Mouse (Mus musculus) yolk sac, embryonic 10.5 days (tissue): ENCODE results near the gene Iqcc.

ENCODE experiments used
- DNase-seq: peaks from one replicate; pipeline ENCODE4 v3.0.0-alpha.2; 2017; ENCODE audit warnings: low spot score

The Iqcc gene

DNA sequence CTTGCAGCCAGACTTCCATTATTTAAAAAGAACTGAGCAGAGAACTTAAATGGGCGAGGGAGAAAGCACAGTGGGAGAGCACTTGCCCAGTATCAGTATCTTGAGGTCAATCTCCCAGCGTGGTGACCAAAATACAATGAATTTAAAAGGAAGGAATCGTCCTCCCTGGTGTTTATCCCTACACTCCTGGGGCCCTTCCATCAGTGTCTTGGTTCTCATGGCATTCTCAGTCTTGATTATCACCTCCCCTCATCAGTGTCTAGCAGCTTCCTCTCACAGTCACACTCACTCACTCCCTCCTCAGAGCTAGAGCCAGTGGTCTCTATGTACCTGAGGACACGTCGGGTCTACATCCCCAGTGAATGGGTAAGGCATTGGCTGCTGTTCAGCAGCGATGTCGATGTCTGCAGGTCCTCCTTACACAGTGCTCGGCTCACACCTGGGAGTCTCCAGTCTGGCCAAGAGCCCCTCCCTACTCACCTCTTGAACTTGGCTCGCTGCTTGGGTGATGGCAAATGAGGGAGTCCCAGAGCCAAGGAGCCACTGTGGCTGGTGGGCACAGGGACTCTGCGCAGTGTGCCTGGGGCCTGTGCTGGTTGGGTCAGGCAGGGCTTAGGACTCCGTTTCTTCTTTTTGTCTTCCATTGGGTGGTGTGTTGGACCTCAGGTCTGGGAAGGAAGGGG, 3.4 kb upstream of the Iqcc start:
- no peak for DNase-seq

GRCm38 (mm10) chr4:129621283-129621841, 2.5 kb upstream of the Iqcc start:
- no peak for DNase-seq

- DNase-seq: no peak
Observed at GRCm38 (mm10) chr4:129620419-129621282, 1.8 kb upstream of the Iqcc start.

- DNase-seq: no peak
Observed at GRCm38 (mm10) chr4:129618031-129618430, 868 bp downstream of the Iqcc start.

DNA sequence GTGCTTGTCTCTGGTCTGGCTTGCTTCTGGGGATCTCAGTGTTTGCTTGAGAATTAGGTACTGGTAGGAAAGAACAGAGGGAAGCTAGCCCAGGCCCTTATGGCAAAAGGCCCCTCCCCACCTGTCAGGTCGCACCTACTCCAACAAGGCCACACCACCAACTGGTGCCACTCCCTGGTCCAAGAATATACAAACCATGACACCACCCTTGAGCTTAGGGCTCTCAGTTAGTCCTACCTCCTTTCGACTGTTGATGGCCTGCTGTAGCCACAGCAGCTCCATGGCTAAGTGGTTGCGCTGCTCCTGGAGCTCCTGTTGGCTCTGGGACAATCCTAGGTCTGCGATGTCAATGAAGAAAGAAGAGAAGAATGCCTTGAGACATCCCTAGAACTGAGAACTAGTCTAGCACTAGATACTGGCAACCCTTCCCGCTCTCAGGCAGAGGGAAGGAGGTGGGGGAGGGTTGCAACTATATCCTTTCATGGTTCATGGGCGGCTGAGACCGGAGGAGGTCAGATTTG, 1.7 kb downstream of the Iqcc start:
- DNase-seq: no peak

DNA sequence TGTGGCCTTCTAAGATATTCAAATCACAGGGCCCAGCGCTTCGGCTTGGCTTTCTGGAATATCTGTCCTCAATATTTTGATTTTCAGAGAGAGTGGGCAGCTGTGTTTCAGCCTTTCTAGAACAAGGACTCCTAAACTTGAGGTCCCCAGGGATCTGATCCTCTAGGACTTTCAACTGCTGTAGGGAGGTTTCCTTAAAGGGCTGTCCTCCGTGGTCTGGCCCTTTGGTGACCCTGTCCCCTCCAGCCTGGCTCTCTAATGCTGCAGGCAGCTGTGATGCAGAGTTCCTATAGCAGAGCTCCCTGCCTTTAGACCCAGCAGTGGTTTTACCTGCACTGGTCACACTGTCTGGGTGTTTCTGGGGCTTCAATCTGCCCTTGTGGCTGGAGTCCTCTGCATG, 2.3 kb downstream of the Iqcc start:
- DNase-seq: no peak

GRCm38 (mm10) chr4:129615801-129616290, 3.1 kb downstream of the Iqcc start:
- DNase-seq: no peak

DNA sequence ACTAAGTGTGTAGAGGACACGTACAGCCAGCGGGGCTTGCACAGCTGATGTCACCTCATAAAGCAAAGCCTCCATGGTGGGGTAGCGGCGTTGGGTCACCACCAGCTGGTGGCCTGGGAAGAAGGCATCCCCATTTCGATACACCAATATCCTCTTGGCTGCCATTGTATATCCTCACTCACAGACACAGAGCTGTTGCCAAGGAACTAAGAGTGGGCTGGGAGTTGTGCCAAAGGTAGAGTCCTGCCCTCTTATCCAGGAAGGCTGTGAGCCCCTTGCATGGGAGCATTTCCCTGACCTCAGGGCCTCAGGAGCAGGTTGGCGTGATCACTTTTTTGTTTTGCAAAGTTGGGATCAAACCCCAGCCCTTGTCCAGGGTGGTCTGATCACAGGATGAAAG, 4.8 kb downstream of the Iqcc start, which contains the start of gene Dcdc2b:
Gene Dcdc2b (minus strand): TSS at position 165 of the 400 bp plus-strand sequence.
- DNase-seq: no peak

DNA sequence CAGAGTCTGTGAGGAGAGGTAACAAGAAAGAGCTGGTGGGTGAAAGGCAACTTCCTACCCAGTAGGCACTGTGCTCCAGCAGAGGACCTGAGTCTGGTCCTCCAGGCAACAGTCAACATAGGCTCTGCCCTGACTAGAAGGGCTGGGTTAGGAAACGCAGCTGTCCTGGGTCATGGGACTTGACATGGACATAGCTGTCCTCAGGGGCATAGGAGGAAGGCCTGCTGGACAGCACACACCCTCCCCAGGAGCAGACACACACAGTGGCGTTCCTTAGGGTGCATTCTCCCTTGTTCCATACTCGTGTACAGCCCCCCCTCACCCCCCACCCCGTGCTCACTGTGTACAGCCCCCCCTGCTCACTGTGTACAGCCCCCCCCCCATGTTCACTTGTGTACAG, 8.4 kb downstream of the Iqcc start:
- no peak for DNase-seq

GRCm38 (mm10) chr4:129610026-129610425, 8.9 kb downstream of the Iqcc start:
- no peak for DNase-seq

DNA sequence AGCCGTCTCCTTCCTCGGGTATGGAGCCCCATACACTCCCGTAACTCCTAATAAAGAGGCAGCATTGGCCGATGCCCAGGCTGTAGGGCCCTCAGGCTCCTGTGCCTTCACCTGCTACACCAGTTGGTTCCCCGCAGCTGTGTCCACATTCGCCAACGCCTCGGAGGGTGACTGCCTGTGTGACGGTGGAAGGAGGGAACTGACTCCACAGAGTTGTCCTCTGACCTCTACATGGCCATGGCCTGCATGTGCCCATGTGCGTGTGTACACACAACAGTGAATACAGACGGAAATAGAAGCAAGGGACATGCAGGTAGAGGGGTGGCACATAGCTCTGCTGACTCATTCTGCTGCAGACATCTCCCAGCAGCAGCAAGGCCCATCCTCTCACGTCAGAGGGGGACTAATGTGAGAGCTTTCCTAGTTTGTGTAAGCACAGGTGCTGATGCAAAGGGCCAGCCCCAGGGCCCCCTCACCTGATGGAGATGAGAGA, 9.7 kb downstream of the Iqcc start:
- DNase-seq: no peak

DNA sequence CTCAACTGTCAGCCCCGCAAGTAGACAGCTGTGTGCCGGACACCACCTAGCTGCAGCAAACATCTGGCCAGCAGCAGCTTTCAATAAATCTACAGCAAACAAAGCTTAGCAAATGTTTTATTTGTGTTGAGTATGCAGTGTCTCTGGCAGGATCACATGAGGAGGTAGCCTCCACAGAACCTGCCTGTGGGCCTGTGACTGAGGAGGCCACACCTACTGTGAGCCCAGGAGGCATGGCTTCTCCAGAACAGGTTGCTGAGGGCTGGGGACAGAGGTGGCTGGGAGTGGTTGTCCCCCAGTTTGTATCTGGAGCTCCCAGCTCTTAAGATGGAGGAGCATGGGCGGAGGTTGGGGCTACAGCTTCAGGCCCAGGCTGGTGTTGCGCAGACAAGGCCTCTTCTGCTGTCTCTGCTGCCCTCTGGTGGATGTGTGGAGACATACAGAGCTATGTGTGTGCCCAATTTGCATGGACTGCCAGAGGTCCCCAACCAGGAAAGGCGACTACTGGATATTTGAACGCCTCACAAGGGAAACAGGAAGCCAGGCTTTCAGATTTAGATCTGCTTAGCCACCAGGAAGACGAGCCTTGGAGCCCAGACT, 10.4 kb downstream of the Iqcc start:
- DNase-seq: peak; percentile 81

- peak; percentile 87 for DNase-seq
Observed at GRCm38 (mm10) chr4:129600233-129601158, 18.4 kb downstream of the Iqcc start, which contains the start of the genes Eif3i and Tmem234. Gene Eif3i, minus strand, starts transcription at chr4:129600648. Gene Tmem234, plus strand, starts transcription at chr4:129600668.

DNA sequence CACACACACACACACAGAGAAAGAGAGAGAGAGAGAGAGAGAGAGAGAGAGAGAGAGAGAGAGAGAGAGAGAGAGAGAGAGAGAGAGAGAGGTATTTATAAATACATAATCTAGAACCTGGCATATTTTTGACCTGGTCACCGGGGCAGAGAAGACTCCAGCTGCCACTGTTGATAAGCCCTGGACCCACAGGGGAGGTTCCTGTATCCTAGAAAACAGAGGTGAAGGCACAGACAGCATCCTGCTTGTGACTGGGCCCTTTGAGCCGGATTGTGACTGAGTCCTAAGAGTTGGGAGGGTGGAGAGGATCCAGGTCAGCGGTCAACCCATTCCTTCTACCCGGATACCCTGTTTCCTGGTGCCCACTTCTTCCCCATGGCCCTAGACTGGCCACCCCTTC, 30.0 kb downstream of the Iqcc start:
- no peak for DNase-seq

- DNase-seq: no peak
Observed at GRCm38 (mm10) chr4:129586943-129587342, 32.0 kb downstream of the Iqcc start.

DNA sequence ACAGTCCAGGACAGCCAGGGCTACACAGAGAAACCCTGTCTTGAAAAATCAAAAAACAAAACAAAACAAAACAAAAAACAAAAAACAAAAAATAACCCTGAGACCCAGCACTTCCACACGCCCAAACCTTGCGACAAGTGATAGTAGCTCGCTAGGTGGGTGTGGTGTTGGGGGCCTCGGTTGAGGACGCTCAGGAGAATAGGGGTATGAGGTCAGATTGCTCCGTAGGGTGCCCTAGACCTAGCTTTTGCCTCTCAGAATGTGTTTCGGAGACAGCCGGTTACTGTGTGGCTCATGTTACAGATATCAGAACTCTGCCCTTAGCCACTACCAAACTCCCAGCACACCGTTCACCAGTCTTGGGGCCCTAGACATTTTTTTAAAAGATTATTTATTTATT, 33.1 kb downstream of the Iqcc start:
- DNase-seq: no peak

DNA sequence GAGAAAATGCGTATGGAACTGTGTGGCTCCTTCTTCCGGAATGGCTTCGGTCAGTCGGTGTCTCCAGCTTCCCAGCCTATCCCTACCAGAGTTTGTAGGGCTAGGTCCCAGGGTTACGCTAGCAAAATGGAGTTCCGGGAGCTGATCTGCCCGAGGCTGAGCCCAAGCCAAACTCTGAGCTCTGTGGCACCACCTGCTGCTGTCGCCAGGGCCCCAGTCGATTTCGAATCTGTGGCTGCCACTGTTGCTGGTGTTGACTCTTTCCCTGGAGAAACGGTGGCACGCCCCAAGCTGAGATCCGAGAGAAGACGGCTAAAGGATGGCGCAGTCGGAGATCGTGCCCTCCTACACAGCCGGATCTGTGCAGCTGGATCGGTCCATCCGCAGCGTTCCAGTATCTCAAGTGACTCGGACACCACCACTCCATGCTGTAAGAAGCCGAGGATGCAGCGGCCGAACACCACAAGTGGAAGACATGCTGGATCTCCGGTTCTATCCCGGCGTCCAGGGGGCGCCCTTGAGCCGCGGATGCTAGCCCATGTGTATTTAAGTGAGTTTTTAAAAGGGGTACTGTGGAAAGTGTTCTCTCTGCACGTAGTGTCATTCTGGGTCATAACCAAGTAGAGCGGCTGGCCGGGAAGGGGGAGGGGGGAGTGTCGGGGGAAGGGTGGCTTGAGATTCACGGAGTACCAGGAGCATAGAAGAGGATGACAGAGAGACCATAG, 33.9 kb downstream of the Iqcc start:
- DNase-seq: peak; percentile 78

- no peak for DNase-seq
Observed at GRCm38 (mm10) chr4:129584370-129584769, 34.5 kb downstream of the Iqcc start.

DNA sequence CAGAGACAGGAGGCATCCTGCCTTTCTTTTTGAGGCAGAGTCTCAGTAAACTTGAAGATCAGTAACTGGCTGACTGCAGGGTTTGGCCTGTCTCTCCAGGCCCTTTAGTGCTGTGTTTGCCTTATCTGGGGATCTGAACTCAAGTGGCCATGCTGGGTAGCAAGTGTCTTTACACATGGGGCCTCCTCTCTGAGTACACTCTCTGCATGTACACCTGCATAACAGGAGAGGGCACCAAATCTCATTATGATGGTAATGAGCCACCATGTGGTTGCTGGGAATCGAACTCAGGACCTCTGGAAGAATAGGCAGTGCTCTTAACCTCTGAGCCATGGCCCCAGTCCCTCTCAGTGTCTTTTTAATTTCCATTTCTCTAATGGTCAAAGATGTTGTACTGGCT, 36.6 kb downstream of the Iqcc start:
- no peak for DNase-seq

- no peak for DNase-seq
Observed at GRCm38 (mm10) chr4:129580347-129580746, 38.6 kb downstream of the Iqcc start.
